In the genomic region with DNA sequence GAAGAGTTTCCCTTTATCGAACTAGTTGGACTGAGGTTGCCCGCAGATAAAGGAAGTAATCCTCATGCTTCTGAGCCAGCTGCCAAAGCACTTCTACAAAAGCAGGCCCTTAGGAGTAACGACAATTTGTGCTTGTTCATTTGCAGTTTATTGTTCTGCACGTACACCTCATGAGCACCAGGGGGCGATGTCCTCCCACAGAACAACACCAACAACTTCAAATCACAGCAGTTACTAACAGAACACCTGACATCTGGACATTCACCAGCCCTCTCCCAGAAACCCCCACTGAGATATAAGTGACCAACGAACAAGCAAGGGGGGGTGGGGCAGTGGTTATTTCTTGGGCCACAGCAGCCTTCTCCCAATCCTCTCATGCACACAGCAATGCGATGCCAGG, we compare ENCODE assay signal across 8 mouse cellular contexts. TPM values are rescaled to one million over a fixed set of nuclear protein-coding genes. Genes with fewer than 3 reads are reported as not detected.
DNase-seq lines count a peak whose midpoint lies in the region; ATAC-seq and TF ChIP-seq lines count a peak whose summit lies in the region.

No protein-coding gene starts in this region.

- H3K9ac ChIP-seq in forebrain, embryonic 14.5 days (ENCODE audit: low read length): no peak overlapping the region

- H3K27me3 ChIP-seq in forebrain, embryonic 14.5 days (replicated peaks; ENCODE audit: control insufficient read depth, insufficient read depth, low read length): no peaks in the 10 kb centered on the region
- H3K27me3 ChIP-seq in small intestine, adult 2 months (ENCODE audit: control insufficient read depth, insufficient read depth, low read length): no peaks in the 10 kb centered on the region

- H3K4me2 ChIP-seq in forebrain, embryonic 14.5 days (ENCODE audit: low read length): no peak overlapping the region

- no peak overlapping the region for H3K4me3 ChIP-seq in forebrain, embryonic 14.5 days (ENCODE audit: low read depth, low read length)
- H3K4me3 ChIP-seq in small intestine, adult 2 months (ENCODE audit: low read depth, low read length): no peak overlapping the region

- peak; percentile 41; the same call in 1 of the 2 replicates for ATAC-seq in forebrain, embryonic 14.5 days
- ATAC-seq in megakaryocyte-erythroid progenitor cell, adult 5-6 weeks (replicated peaks; ENCODE audit: low FRiP score, low TSS enrichment, poor library complexity, severe bottlenecking): peak; percentile 73

- H3K9me3 ChIP-seq in forebrain, embryonic 14.5 days (replicated peaks; ENCODE audit: control insufficient read depth, low read length): no peaks in the 10 kb centered on the region

- 20% methylated on average over 7 of the region's 7 CpGs for WGBS in forebrain, embryonic 14.5 days
- WGBS in small intestine, adult 2 months: 14% methylated on average over 7 of the region's 7 CpGs

- TF ChIP-seq POLR2A in small intestine, adult 2 months (IDR thresholded peaks at IDR 0.05; ENCODE audit: low read depth, low read length): no peak

- H3K36me3 ChIP-seq in forebrain, embryonic 14.5 days (ENCODE audit: control insufficient read depth, insufficient read depth, low read length): peaks cover 29% of the 10 kb centered on the region
- peaks cover 9% of the 10 kb centered on the region for H3K36me3 ChIP-seq in small intestine, adult 2 months (ENCODE audit: control insufficient read depth, insufficient read depth, low read length)

- peak; percentile 66; the same call in 1 of the 2 replicates for TF ChIP-seq CTCF in small intestine, adult 2 months (IDR thresholded peaks at IDR 0.05; ENCODE audit: extremely low read depth, insufficient read length, insufficient replicate concordance, low read depth, low read length)

- no peaks in the 10 kb centered on the region for H3K4me1 ChIP-seq in forebrain, embryonic 14.5 days (ENCODE audit: control insufficient read depth, insufficient read depth, low read length)
- H3K4me1 ChIP-seq in small intestine, adult 2 months (ENCODE audit: control insufficient read depth, insufficient read depth, insufficient read length, low read length): no peaks in the 10 kb centered on the region

- peak; percentile 57 for DNase-seq in ovary, postnatal 36 days (ENCODE audit: low spot score)
- DNase-seq in ovary, adult 18-20 months (ENCODE audit: low spot score): no peak
- peak; percentile 40 for DNase-seq in cerebellum, adult 11 months
- DNase-seq in forebrain, embryonic 14.5 days (ENCODE audit: low spot score): peak; percentile 72
- DNase-seq in induced T-regulatory cell, adult 2 months (ENCODE audit: low read depth): peak; percentile 83
- peak; percentile 53 to 70 for DNase-seq in left cerebral cortex, adult 18-20 months (ENCODE audit: low spot score in 2 of 2)

- no peak overlapping the region for H3K27ac ChIP-seq in forebrain, embryonic 14.5 days (ENCODE audit: low read depth, low read length)
- H3K27ac ChIP-seq in small intestine, adult 2 months (ENCODE audit: insufficient read depth, low read depth, low read length): no peak overlapping the region

RNA-seq across cellular contexts. Expression of a gene that starts 5.6 kb away (rescaled TPM):
- polyA plus RNA-seq in forebrain, embryonic 14.5 days (2014; fragmentation: Nextera tagmentation; extraction: Ambion mirVana): 0.55 and 0.75 TPM in 2 replicates
- total RNA-seq in left cerebral cortex, adult 18-20 months (2021): 1 to 10 TPM; 9.7 TPM
- 1.4 and 2.4 TPM in 2 replicates for total RNA-seq in megakaryocyte-erythroid progenitor cell, adult 5-6 weeks (2014; fragmentation: Nextera tagmentation)
- 2.6 and 5.4 TPM in 2 replicates for total RNA-seq in megakaryocyte-erythroid progenitor cell, adult 5-6 weeks (2017)
- 2.7 and 3.5 TPM in 2 replicates for polyA plus RNA-seq in small intestine, adult 2 months (2012; rRNA removed)

RNA-seq across cellular contexts. Expression of a gene that starts 35.0 kb away (rescaled TPM):
- polyA plus RNA-seq in forebrain, embryonic 14.5 days (2014; fragmentation: Nextera tagmentation; extraction: Ambion mirVana): 15.3 and 18.2 TPM in 2 replicates
- 10 to 100 TPM; 34.3 to 36.9 TPM for total RNA-seq in left cerebral cortex, adult 18-20 months (2021)
- total RNA-seq in megakaryocyte-erythroid progenitor cell, adult 5-6 weeks (2014; fragmentation: Nextera tagmentation): 0.77 TPM in 1 of 2 replicates, not detected in the other
- total RNA-seq in megakaryocyte-erythroid progenitor cell, adult 5-6 weeks (2017): 0.46 TPM in 1 of 2 replicates, not detected in the other
- 7.1 and 11.1 TPM in 2 replicates for polyA plus RNA-seq in small intestine, adult 2 months (2012; rRNA removed)

RNA-seq across cellular contexts. Expression of a gene that starts 38.5 kb away (rescaled TPM):
- polyA plus RNA-seq in forebrain, embryonic 14.5 days (2014; fragmentation: Nextera tagmentation; extraction: Ambion mirVana): not detected in 2 replicates
- not detected for total RNA-seq in left cerebral cortex, adult 18-20 months (2021)
- not detected in 2 replicates for total RNA-seq in megakaryocyte-erythroid progenitor cell, adult 5-6 weeks (2014; fragmentation: Nextera tagmentation)
- not detected in 2 replicates for total RNA-seq in megakaryocyte-erythroid progenitor cell, adult 5-6 weeks (2017)
- not detected in 2 replicates for polyA plus RNA-seq in small intestine, adult 2 months (2012; rRNA removed)

RNA-seq across cellular contexts. Expression of a gene that starts 49.0 kb away (rescaled TPM):
- polyA plus RNA-seq in forebrain, embryonic 14.5 days (2014; fragmentation: Nextera tagmentation; extraction: Ambion mirVana): not detected in 2 replicates
- not detected for total RNA-seq in left cerebral cortex, adult 18-20 months (2021)
- total RNA-seq in megakaryocyte-erythroid progenitor cell, adult 5-6 weeks (2014; fragmentation: Nextera tagmentation): not detected in 2 replicates
- not detected in 2 replicates for total RNA-seq in megakaryocyte-erythroid progenitor cell, adult 5-6 weeks (2017)
- polyA plus RNA-seq in small intestine, adult 2 months (2012; rRNA removed): not detected in 2 replicates

Comparison
In these comparisons a context has a peak if more than half of its experiments do, and no peak if none do; other contexts are left out.
1. RNA of a gene that starts 35.0 kb away (total RNA-seq): 34.3 to 36.9 TPM in left cerebral cortex, adult 18-20 months; 0.46 to 0.77 TPM in megakaryocyte-erythroid progenitor cell, adult 5-6 weeks; every median in the first group is over 10 times any median in the second.